Mouse (Mus musculus): Measurements from ENCODE around the gene Gm11437.
A peak's percentile ranks its signal among the peaks of the same experiment; 100 is the strongest.

Gene Gm11437

GRCm38 (mm10) chr11:84141752-84142151, 25.5 kb downstream of the Gm11437 start:
- DNase-seq (ENCODE audit: low spot score in 2 of 2) = peak in 1 of 2 experiments; percentile 42

- DNase-seq (ENCODE audit: low spot score in 2 of 2) = no peak
Measured at GRCm38 (mm10) chr11:84136453-84136852, 30.8 kb downstream of the Gm11437 start.

- no peak for DNase-seq (ENCODE audit: low spot score in 2 of 2)
Measured at GRCm38 (mm10) chr11:84134331-84134860, 32.9 kb downstream of the Gm11437 start.

GRCm38 (mm10) chr11:84129799-84130185, 37.5 kb downstream of the Gm11437 start:
- DNase-seq (ENCODE audit: low spot score in 2 of 2) = no peak

GRCm38 (mm10) chr11:84128943-84129798, 38.1 kb downstream of the Gm11437 start, which contains the start of the genes Tada2a and Acaca:
Gene Tada2a, minus strand, starts transcription at chr11:84129600.
Gene Acaca, plus strand, starts transcription at chr11:84129672.
- DNase-seq (ENCODE audit: low spot score in 2 of 2) = peak in 1 of 2 experiments; percentile 59

GRCm38 (mm10) chr11:84127977-84128376, 39.3 kb downstream of the Gm11437 start:
- DNase-seq (ENCODE audit: low spot score in 2 of 2) = no peak

GRCm38 (mm10) chr11:84121051-84121956, 46.0 kb downstream of the Gm11437 start:
- no peak for DNase-seq (ENCODE audit: low spot score in 2 of 2)

GRCm38 (mm10) chr11:84117431-84117830, 49.8 kb downstream of the Gm11437 start:
- no peak for DNase-seq (ENCODE audit: low spot score in 2 of 2)

- DNase-seq (ENCODE audit: low spot score in 2 of 2) = no peak
Measured at GRCm38 (mm10) chr11:84116221-84116620, 51.1 kb downstream of the Gm11437 start.

GRCm38 (mm10) chr11:84115646-84116045, 51.6 kb downstream of the Gm11437 start:
- DNase-seq (ENCODE audit: low spot score in 2 of 2) = no peak

GRCm38 (mm10) chr11:84113623-84114022, 53.7 kb downstream of the Gm11437 start:
- peak in 1 of 2 experiments; percentile 16 for DNase-seq (ENCODE audit: low spot score in 2 of 2)

- no peak for DNase-seq (ENCODE audit: low spot score in 2 of 2)
Measured at GRCm38 (mm10) chr11:84107137-84107536, 60.1 kb downstream of the Gm11437 start.

GRCm38 (mm10) chr11:84104036-84104435, 63.2 kb downstream of the Gm11437 start:
- DNase-seq (ENCODE audit: low spot score in 2 of 2) = no peak

GRCm38 (mm10) chr11:84101182-84101581, 66.1 kb downstream of the Gm11437 start:
- no peak for DNase-seq (ENCODE audit: low spot score in 2 of 2)

All from left cerebral cortex, adult 9 months (tissue).